Mouse (Mus musculus): ENCODE results near the gene Reep1. TPM values are rescaled to one million over a fixed set of nuclear protein-coding genes. Genes with fewer than 3 reads are reported as not detected.

Gene Reep1
- polyA plus RNA-seq, 1 experiment from 2014 or later, result 25.1 TPM

DNA sequence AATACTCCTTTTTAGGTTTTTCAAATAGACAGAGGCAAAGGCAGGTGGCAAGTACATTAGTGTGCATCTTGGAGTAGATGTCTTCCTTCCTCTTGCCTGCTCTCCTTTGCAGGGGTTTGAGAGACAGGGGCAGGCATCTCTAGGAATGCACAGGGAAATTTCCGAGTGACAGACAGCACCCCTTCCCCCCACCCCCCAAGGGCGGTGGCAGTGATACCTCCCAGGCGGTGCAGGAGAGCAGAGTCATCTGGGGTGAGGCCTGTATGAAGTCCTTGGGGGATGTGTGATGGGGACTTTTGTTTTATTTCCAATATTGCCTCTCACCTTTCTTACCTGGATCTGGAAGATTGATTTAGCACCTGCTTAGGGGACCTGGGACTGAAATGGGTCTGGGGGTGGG, 1.2 kb downstream of the Reep1 start:
- DNase-seq (ENCODE audit: low spot score) (no peak), ATAC-seq (replicated peaks; ENCODE audit: insufficient number of reproducible peaks, low FRiP score, low TSS enrichment, low read depth) (0 out of 2 replicates have a peak, but pooled peaks have one; percentile 7)
- H3K36me3 ChIP-seq (replicated peaks; ENCODE audit: control insufficient read depth, insufficient read depth, low read depth, low read length), result no peaks in the 10 kb centered on the region
- peak overlapping the region; percentile 15 for H3K9ac ChIP-seq (replicated peaks; ENCODE audit: low read length)
- peak overlapping the region; percentile 98 for H3K4me2 ChIP-seq (ENCODE audit: low read depth, low read length)
- H3K27ac ChIP-seq (replicated peaks; ENCODE audit: low read depth, low read length), result no peak overlapping the region
- peak overlapping the region; percentile 61 for H3K4me3 ChIP-seq (ENCODE audit: low read depth, low read length)
- no peaks in the 10 kb centered on the region for H3K4me1 ChIP-seq (ENCODE audit: control insufficient read depth, insufficient read depth, low read length)
- 7% methylated on average over 3 of the region's 3 CpGs for WGBS
- peaks cover 13% of the 10 kb centered on the region for H3K27me3 ChIP-seq (ENCODE audit: control insufficient read depth, insufficient read depth, low read length)
- no peaks in the 10 kb centered on the region for H3K9me3 ChIP-seq (replicated peaks; ENCODE audit: control insufficient read depth, low read length)

DNA sequence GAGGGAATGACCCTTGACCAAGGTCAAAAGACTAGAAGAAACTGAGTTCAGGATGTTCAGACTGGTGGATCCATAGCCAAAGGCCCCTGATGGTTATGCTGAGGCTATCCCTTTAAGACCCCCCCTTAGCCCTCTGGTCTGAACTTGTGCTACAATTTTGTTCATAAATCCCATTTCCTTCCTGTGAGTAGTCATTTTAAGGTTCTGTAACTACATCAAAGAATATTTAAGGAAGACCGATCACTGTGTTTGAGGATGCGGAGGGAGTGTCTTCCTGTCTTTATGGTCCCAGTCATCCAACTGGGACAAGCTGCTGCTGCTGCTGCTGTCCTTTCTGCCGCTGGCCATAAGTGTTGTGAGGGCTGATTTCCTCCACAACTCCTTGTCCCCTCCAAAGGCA, 3.0 kb downstream of the Reep1 start:
- Histone ChIP-seq H3K27ac (replicated peaks; ENCODE audit: low read depth, low read length) (no peak overlapping the region), H3K36me3 (replicated peaks; ENCODE audit: control insufficient read depth, insufficient read depth, low read depth, low read length) (no peaks in the 10 kb centered on the region), H3K4me3 (ENCODE audit: low read depth, low read length) (no peak overlapping the region), H3K4me1 (ENCODE audit: control insufficient read depth, insufficient read depth, low read length) (no peaks in the 10 kb centered on the region), H3K9ac (replicated peaks; ENCODE audit: low read length) (no peak overlapping the region), H3K27me3 (ENCODE audit: control insufficient read depth, insufficient read depth, low read length) (peaks cover 13% of the 10 kb centered on the region), H3K4me2 (ENCODE audit: low read depth, low read length) (no peak overlapping the region), H3K9me3 (replicated peaks; ENCODE audit: control insufficient read depth, low read length) (no peaks in the 10 kb centered on the region)
- DNase-seq (ENCODE audit: low spot score) (no peak), ATAC-seq (replicated peaks; ENCODE audit: insufficient number of reproducible peaks, low FRiP score, low TSS enrichment, low read depth) (no peak)
- 92% methylated on average over 3 of the region's 3 CpGs for WGBS

DNA sequence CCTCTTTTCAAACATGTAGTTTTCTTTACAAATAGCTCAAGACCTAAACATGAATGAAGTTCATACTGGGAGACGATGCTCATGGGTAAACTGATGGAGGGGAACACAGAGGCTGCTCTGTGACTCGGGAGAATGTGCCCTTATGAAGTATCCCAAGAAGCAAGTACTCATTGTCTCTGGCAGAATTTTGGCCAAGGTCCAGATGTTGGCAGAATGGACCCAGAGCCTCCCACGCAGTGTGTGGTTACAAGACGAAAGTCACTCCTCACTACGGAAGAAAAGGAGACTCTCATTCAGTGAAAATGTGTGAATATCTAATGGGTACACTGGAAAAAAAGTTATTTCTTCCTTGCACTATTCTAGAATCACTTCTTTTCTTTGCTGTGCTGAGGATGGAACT, 3.8 kb downstream of the Reep1 start:
- DNase-seq (ENCODE audit: low spot score) (no peak), ATAC-seq (replicated peaks; ENCODE audit: insufficient number of reproducible peaks, low FRiP score, low TSS enrichment, low read depth) (no peak)
- no peak overlapping the region for H3K4me2 ChIP-seq (ENCODE audit: low read depth, low read length)
- no peak overlapping the region for H3K9ac ChIP-seq (replicated peaks; ENCODE audit: low read length)
- H3K4me1 ChIP-seq (ENCODE audit: control insufficient read depth, insufficient read depth, low read length), result no peaks in the 10 kb centered on the region
- H3K27ac ChIP-seq (replicated peaks; ENCODE audit: low read depth, low read length), result no peak overlapping the region
- H3K36me3 ChIP-seq (replicated peaks; ENCODE audit: control insufficient read depth, insufficient read depth, low read depth, low read length), result no peaks in the 10 kb centered on the region
- H3K27me3 ChIP-seq (ENCODE audit: control insufficient read depth, insufficient read depth, low read length), result peaks cover 13% of the 10 kb centered on the region
- 91% methylated on average over 5 of the region's 5 CpGs for WGBS
- no peak overlapping the region for H3K4me3 ChIP-seq (ENCODE audit: low read depth, low read length)
- no peaks in the 10 kb centered on the region for H3K9me3 ChIP-seq (replicated peaks; ENCODE audit: control insufficient read depth, low read length)

DNA sequence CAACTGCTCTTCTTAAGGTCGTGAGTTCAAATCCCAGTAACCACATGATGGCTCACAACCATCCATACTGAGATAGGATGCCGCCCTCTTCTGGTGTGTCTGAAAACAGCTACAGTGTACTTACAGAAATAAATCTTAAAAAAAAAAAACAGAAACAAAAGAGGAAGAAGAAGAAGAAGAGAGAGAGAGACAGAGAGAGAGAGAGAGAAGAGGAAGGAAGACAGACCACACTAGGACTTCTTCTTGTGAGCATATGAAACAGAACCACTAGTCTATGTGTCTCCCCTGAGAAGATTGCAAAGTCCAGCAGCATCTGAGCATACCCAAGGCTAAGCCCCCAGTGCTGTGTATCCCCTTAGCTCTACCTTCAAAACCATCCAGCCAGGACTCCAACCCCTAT, 6.2 kb downstream of the Reep1 start:
- no peak overlapping the region for H3K9ac ChIP-seq (replicated peaks; ENCODE audit: low read length)
- no peaks in the 10 kb centered on the region for H3K4me1 ChIP-seq (ENCODE audit: control insufficient read depth, insufficient read depth, low read length)
- no peak overlapping the region for H3K4me2 ChIP-seq (ENCODE audit: low read depth, low read length)
- 70% methylated on average over 2 of the region's 2 CpGs for WGBS
- peaks cover 7% of the 10 kb centered on the region for H3K27me3 ChIP-seq (ENCODE audit: control insufficient read depth, insufficient read depth, low read length)
- no peak overlapping the region for H3K4me3 ChIP-seq (ENCODE audit: low read depth, low read length)
- no peak overlapping the region for H3K27ac ChIP-seq (replicated peaks; ENCODE audit: low read depth, low read length)
- ATAC-seq (replicated peaks; ENCODE audit: insufficient number of reproducible peaks, low FRiP score, low TSS enrichment, low read depth) (no peak), DNase-seq (ENCODE audit: low spot score) (no peak)
- no peaks in the 10 kb centered on the region for H3K9me3 ChIP-seq (replicated peaks; ENCODE audit: control insufficient read depth, low read length)
- no peaks in the 10 kb centered on the region for H3K36me3 ChIP-seq (replicated peaks; ENCODE audit: control insufficient read depth, insufficient read depth, low read depth, low read length)

DNA sequence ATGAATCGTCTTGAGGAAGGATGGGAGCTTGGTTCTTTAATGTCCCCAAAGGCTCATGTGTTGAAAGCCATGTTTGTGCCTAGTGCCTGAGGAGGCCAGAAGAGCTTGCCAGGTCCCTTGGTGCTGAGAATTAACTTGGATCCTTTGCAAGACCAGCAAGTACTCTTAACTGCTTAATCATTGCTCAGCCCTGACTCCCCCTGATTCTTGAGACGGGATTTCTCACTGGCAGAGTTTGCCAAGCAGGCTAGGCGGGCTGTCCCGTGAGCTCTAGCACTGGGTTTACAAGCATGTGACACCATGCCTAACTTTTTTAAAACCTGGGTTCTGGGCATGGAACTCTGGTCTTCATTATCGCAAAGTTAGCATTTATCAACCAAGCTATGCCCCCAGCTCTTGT, 7.6 kb downstream of the Reep1 start:
- Histone ChIP-seq H3K9ac (replicated peaks; ENCODE audit: low read length) (no peak overlapping the region), H3K9me3 (replicated peaks; ENCODE audit: control insufficient read depth, low read length) (no peaks in the 10 kb centered on the region), H3K4me1 (ENCODE audit: control insufficient read depth, insufficient read depth, low read length) (no peaks in the 10 kb centered on the region), H3K27me3 (ENCODE audit: control insufficient read depth, insufficient read depth, low read length) (no peaks in the 10 kb centered on the region), H3K4me2 (ENCODE audit: low read depth, low read length) (no peak overlapping the region), H3K27ac (replicated peaks; ENCODE audit: low read depth, low read length) (no peak overlapping the region), H3K4me3 (ENCODE audit: low read depth, low read length) (no peak overlapping the region), H3K36me3 (replicated peaks; ENCODE audit: control insufficient read depth, insufficient read depth, low read depth, low read length) (no peaks in the 10 kb centered on the region)
- no peak for DNase-seq (ENCODE audit: low spot score)
- no peak for ATAC-seq (replicated peaks; ENCODE audit: insufficient number of reproducible peaks, low FRiP score, low TSS enrichment, low read depth)
- WGBS, result 75% methylated on average over 5 of the region's 5 CpGs

DNA sequence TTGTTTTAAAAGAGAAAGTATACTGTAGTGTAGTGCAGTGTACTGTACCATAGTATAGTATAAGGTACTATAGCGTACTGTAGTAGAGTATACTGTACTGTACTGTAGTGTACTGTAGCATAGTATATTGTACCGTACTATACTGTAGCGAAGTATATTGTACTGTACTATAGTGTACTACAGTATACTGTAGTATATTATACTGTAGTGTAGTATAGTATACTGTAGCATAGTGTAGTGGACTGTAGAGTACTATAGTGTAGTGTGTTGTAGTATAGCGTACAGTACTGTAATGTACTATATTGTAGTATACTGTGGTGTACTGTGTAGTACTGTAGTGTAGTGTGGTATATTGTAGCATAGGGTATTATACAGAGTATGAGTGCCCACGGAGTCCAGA, 9.1 kb downstream of the Reep1 start:
- no peak overlapping the region for H3K4me3 ChIP-seq (ENCODE audit: low read depth, low read length)
- peak; percentile 34; the same call in 1 of the 2 replicates for ATAC-seq (replicated peaks; ENCODE audit: insufficient number of reproducible peaks, low FRiP score, low TSS enrichment, low read depth)
- H3K36me3 ChIP-seq (replicated peaks; ENCODE audit: control insufficient read depth, insufficient read depth, low read depth, low read length), result no peaks in the 10 kb centered on the region
- no peak overlapping the region for H3K27ac ChIP-seq (replicated peaks; ENCODE audit: low read depth, low read length)
- no peak for DNase-seq (ENCODE audit: low spot score)
- 95% methylated on average over 5 of the region's 5 CpGs for WGBS
- H3K9ac ChIP-seq (replicated peaks; ENCODE audit: low read length), result no peak overlapping the region
- H3K27me3 ChIP-seq (ENCODE audit: control insufficient read depth, insufficient read depth, low read length), result no peaks in the 10 kb centered on the region
- no peak overlapping the region for H3K4me2 ChIP-seq (ENCODE audit: low read depth, low read length)
- H3K9me3 ChIP-seq (replicated peaks; ENCODE audit: control insufficient read depth, low read length), result no peaks in the 10 kb centered on the region
- H3K4me1 ChIP-seq (ENCODE audit: control insufficient read depth, insufficient read depth, low read length), result no peaks in the 10 kb centered on the region

DNA sequence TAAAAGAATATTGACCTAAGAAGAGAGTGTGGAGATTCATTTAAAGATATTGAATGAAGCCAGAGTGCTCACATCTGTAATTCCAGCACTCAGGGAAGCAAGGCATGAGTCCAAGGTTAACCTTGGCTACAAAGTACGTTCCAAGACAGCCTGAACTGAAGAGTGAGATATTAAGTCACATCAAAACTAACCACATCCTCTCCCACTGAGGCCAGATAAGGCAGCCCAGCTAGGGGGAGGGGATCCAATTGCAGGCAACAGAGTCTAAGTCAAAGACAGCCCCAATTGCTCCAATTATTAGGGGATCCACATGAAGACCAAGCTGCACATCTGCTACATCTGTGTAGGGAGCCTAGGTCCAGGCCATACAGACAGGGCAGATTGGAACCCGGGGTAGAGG, 11.0 kb downstream of the Reep1 start:
- no peaks in the 10 kb centered on the region for H3K9me3 ChIP-seq (replicated peaks; ENCODE audit: control insufficient read depth, low read length)
- no peak overlapping the region for H3K4me3 ChIP-seq (ENCODE audit: low read depth, low read length)
- DNase-seq (ENCODE audit: low spot score) (no peak), ATAC-seq (replicated peaks; ENCODE audit: insufficient number of reproducible peaks, low FRiP score, low TSS enrichment, low read depth) (no peak)
- H3K9ac ChIP-seq (replicated peaks; ENCODE audit: low read length), result no peak overlapping the region
- H3K27ac ChIP-seq (replicated peaks; ENCODE audit: low read depth, low read length), result no peak overlapping the region
- no peaks in the 10 kb centered on the region for H3K4me1 ChIP-seq (ENCODE audit: control insufficient read depth, insufficient read depth, low read length)
- WGBS, result 73% methylated on average over 2 of the region's 2 CpGs
- no peaks in the 10 kb centered on the region for H3K27me3 ChIP-seq (ENCODE audit: control insufficient read depth, insufficient read depth, low read length)
- H3K36me3 ChIP-seq (replicated peaks; ENCODE audit: control insufficient read depth, insufficient read depth, low read depth, low read length), result no peaks in the 10 kb centered on the region
- no peak overlapping the region for H3K4me2 ChIP-seq (ENCODE audit: low read depth, low read length)

DNA sequence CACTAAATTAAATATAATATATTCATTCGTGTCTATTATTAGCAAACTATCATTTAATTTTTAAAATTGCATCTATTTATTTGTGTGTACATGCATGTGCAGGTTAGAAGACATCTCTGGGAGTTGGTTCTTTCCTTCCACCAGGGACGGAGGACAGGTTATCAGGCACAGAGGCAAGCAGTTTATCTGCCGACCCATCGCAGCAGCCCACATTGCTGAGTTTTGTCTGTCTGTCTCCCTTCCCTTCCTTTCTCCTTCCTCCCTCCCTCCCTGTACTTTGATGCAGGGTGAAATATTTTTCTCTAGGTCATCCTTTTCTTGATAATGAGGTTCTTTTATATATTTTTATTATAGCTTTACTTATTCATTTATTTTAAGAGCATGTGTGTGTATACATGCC, 11.9 kb downstream of the Reep1 start:
- Histone ChIP-seq H3K4me2 (ENCODE audit: low read depth, low read length) (no peak overlapping the region), H3K36me3 (replicated peaks; ENCODE audit: control insufficient read depth, insufficient read depth, low read depth, low read length) (no peaks in the 10 kb centered on the region), H3K27ac (replicated peaks; ENCODE audit: low read depth, low read length) (no peak overlapping the region), H3K9me3 (replicated peaks; ENCODE audit: control insufficient read depth, low read length) (no peaks in the 10 kb centered on the region), H3K27me3 (ENCODE audit: control insufficient read depth, insufficient read depth, low read length) (no peaks in the 10 kb centered on the region), H3K4me3 (ENCODE audit: low read depth, low read length) (no peak overlapping the region), H3K9ac (replicated peaks; ENCODE audit: low read length) (no peak overlapping the region), H3K4me1 (ENCODE audit: control insufficient read depth, insufficient read depth, low read length) (no peaks in the 10 kb centered on the region)
- DNase-seq (ENCODE audit: low spot score) (no peak), ATAC-seq (replicated peaks; ENCODE audit: insufficient number of reproducible peaks, low FRiP score, low TSS enrichment, low read depth) (no peak)
- WGBS, result 88% methylated on average over 4 of the region's 4 CpGs

Measured in embryonic facial prominence, embryonic 11.5 days (tissue).